8 mouse cellular contexts compared by ENCODE assay signal in genomic region chr5:53212087-53212781, GRCm38 (mm10). TPM values are rescaled to one million over a fixed set of nuclear protein-coding genes. Genes with fewer than 3 reads are reported as not detected.
DNase-seq lines count a peak whose midpoint lies in the region; ATAC-seq and TF ChIP-seq lines count a peak whose summit lies in the region.

No protein-coding gene starts in this region.

- TF ChIP-seq CTCF in kidney, postnatal 0 days (IDR thresholded peaks at IDR 0.05; ENCODE audit: low read depth): no peak
- no peak for TF ChIP-seq CTCF in hindbrain, postnatal 0 days (IDR thresholded peaks at IDR 0.05; ENCODE audit: low read depth)

- no peaks in the 10 kb centered on the region for H3K36me3 ChIP-seq in kidney, postnatal 0 days (ENCODE audit: insufficient read depth, low read length)
- no peaks in the 10 kb centered on the region for H3K36me3 ChIP-seq in embryonic facial prominence, embryonic 12.5 days
- no peaks in the 10 kb centered on the region for H3K36me3 ChIP-seq in hindbrain, postnatal 0 days (ENCODE audit: insufficient read depth, low read length)
- no peaks in the 10 kb centered on the region for H3K36me3 ChIP-seq in neural tube, embryonic 12.5 days

- H3K27me3 ChIP-seq in kidney, postnatal 0 days (ENCODE audit: insufficient read depth, low read length): no peaks in the 10 kb centered on the region; the same call in 1 of the 2 replicates
- peaks cover 50% of the 10 kb centered on the region for H3K27me3 ChIP-seq in embryonic facial prominence, embryonic 12.5 days
- H3K27me3 ChIP-seq in hindbrain, postnatal 0 days (ENCODE audit: insufficient read depth, low read length): no peaks in the 10 kb centered on the region
- peaks cover 19% of the 10 kb centered on the region for H3K27me3 ChIP-seq in neural tube, embryonic 12.5 days (replicated peaks)

- H3K9ac ChIP-seq in kidney, postnatal 0 days (ENCODE audit: low read depth, low read length): peak overlapping the region; percentile 68
- peak overlapping the region; percentile 70 for H3K9ac ChIP-seq in embryonic facial prominence, embryonic 12.5 days
- H3K9ac ChIP-seq in hindbrain, postnatal 0 days (replicated peaks; ENCODE audit: low read length): peak overlapping the region; percentile 77
- peak overlapping the region; percentile 76 for H3K9ac ChIP-seq in neural tube, embryonic 12.5 days

- 0 out of 2 replicates have a peak, but pooled peaks cover 3% of the 10 kb centered on the region for H3K4me1 ChIP-seq in kidney, postnatal 0 days (replicated peaks; ENCODE audit: insufficient read depth, low read length)
- H3K4me1 ChIP-seq in embryonic facial prominence, embryonic 12.5 days: peaks cover 8% of the 10 kb centered on the region; the same call in 1 of the 2 replicates
- H3K4me1 ChIP-seq in hindbrain, postnatal 0 days (ENCODE audit: insufficient read depth, low read length): 0 out of 2 replicates have a peak, but pooled peaks cover 6% of the 10 kb centered on the region
- peaks cover 12% of the 10 kb centered on the region for H3K4me1 ChIP-seq in neural tube, embryonic 12.5 days

- DNase-seq in kidney, postnatal 0 days (ENCODE audit: low spot score): no peak
- no peak for DNase-seq in kidney, postnatal 10 days
- peak; percentile 25 for DNase-seq in hindbrain, postnatal 0 days (ENCODE audit: low spot score)
- DNase-seq in right cerebral cortex, postnatal 25 days: no peak
- no peak for DNase-seq in adrenal gland, postnatal 14 days
- DNase-seq in gastrocnemius, postnatal 14 days: no peak

- H3K4me2 ChIP-seq in kidney, postnatal 0 days (ENCODE audit: low read length): peak overlapping the region; percentile 99
- peak overlapping the region; percentile 100 for H3K4me2 ChIP-seq in embryonic facial prominence, embryonic 12.5 days (replicated peaks)
- peak overlapping the region; percentile 98 for H3K4me2 ChIP-seq in hindbrain, postnatal 0 days (ENCODE audit: low read depth, low read length)
- peak overlapping the region; percentile 100 for H3K4me2 ChIP-seq in neural tube, embryonic 12.5 days (replicated peaks)

- intact Hi-C loops in gastrocnemius, postnatal 14 days (cut with DNase I; ENCODE audit: low total_unique reads): no loop called here

- peak overlapping the region; percentile 38; the same call in 1 of the 2 replicates for H3K27ac ChIP-seq in kidney, postnatal 0 days
- no peak overlapping the region for H3K27ac ChIP-seq in embryonic facial prominence, embryonic 12.5 days
- H3K27ac ChIP-seq in hindbrain, postnatal 0 days: 0 out of 2 replicates have a peak overlapping the region, but pooled peaks have one; percentile 65
- no peak overlapping the region for H3K27ac ChIP-seq in neural tube, embryonic 12.5 days

- no peaks in the 10 kb centered on the region for H3K9me3 ChIP-seq in kidney, postnatal 0 days (replicated peaks; ENCODE audit: low read length)
- H3K9me3 ChIP-seq in embryonic facial prominence, embryonic 12.5 days: no peaks in the 10 kb centered on the region
- H3K9me3 ChIP-seq in hindbrain, postnatal 0 days (ENCODE audit: low read length): no peaks in the 10 kb centered on the region
- H3K9me3 ChIP-seq in neural tube, embryonic 12.5 days: no peaks in the 10 kb centered on the region

- ATAC-seq in kidney, postnatal 0 days (replicated peaks; ENCODE audit: low FRiP score, low read depth): no peak
- no peak for ATAC-seq in embryonic facial prominence, embryonic 12.5 days (ENCODE audit: insufficient number of reproducible peaks, insufficient read depth, low FRiP score, low TSS enrichment)
- no peak for ATAC-seq in hindbrain, postnatal 0 days
- ATAC-seq in neural tube, embryonic 12.5 days (ENCODE audit: low FRiP score, low read depth): no peak

- H3K4me3 ChIP-seq in kidney, postnatal 0 days (replicated peaks; ENCODE audit: low read depth, low read length): peak overlapping the region; percentile 65
- peak overlapping the region; percentile 64 for H3K4me3 ChIP-seq in embryonic facial prominence, embryonic 12.5 days
- peak overlapping the region; percentile 73 for H3K4me3 ChIP-seq in hindbrain, postnatal 0 days (ENCODE audit: low read length)
- H3K4me3 ChIP-seq in neural tube, embryonic 12.5 days: peak overlapping the region; percentile 74

- WGBS in kidney, postnatal 0 days: 11% methylated on average over 20 of the region's 20 CpGs
- WGBS in embryonic facial prominence, embryonic 12.5 days: 23% methylated on average over 20 of the region's 20 CpGs
- WGBS in hindbrain, postnatal 0 days: 19% methylated on average over 20 of the region's 20 CpGs
- WGBS in neural tube, embryonic 12.5 days: 25% methylated on average over 20 of the region's 20 CpGs

RNA-seq across cellular contexts. Expression of gene Sel1l3, which starts 1.5 kb away (rescaled TPM):
- polyA plus RNA-seq in kidney, postnatal 0 days (2015; fragmentation: Nextera tagmentation; extraction: Ambion mirVana): 11.1 and 11.8 TPM in 2 replicates
- polyA plus RNA-seq in embryonic facial prominence, embryonic 12.5 days (2016; fragmentation: Nextera tagmentation; extraction: Ambion mirVana): 2.8 and 3.0 TPM in 2 replicates
- total RNA-seq in hindbrain, postnatal 0 days (2014; rRNA removed): 19.1 and 22.4 TPM in 2 replicates
- 4.7 and 4.8 TPM in 2 replicates for polyA plus RNA-seq in hindbrain, postnatal 0 days (2015; fragmentation: Nextera tagmentation; extraction: Ambion mirVana)
- 4.6 and 5.7 TPM in 2 replicates for polyA plus RNA-seq in neural tube, embryonic 12.5 days (2016; fragmentation: Nextera tagmentation; extraction: Ambion mirVana)
- total RNA-seq in adrenal gland, postnatal 14 days (2021): 2.9 and 3.0 TPM in 2 replicates
- 10 to 100 TPM; 65.3 to 75.4 TPM for total RNA-seq in gastrocnemius, postnatal 14 days (2021)

RNA-seq across cellular contexts. Expression of gene Smim20, which starts 54.6 kb away (rescaled TPM):
- polyA plus RNA-seq in kidney, postnatal 0 days (2015; fragmentation: Nextera tagmentation; extraction: Ambion mirVana): 135 and 143 TPM in 2 replicates
- polyA plus RNA-seq in embryonic facial prominence, embryonic 12.5 days (2016; fragmentation: Nextera tagmentation; extraction: Ambion mirVana): 57.5 and 72.7 TPM in 2 replicates
- total RNA-seq in hindbrain, postnatal 0 days (2014; rRNA removed): 42.8 and 57.1 TPM in 2 replicates
- polyA plus RNA-seq in hindbrain, postnatal 0 days (2015; fragmentation: Nextera tagmentation; extraction: Ambion mirVana): 88.3 and 94.8 TPM in 2 replicates
- 65.6 and 75.6 TPM in 2 replicates for polyA plus RNA-seq in neural tube, embryonic 12.5 days (2016; fragmentation: Nextera tagmentation; extraction: Ambion mirVana)
- total RNA-seq in adrenal gland, postnatal 14 days (2021): 63.7 and 65.9 TPM in 2 replicates
- total RNA-seq in gastrocnemius, postnatal 14 days (2021): 10 to 100 TPM; 75.4 to 80.1 TPM

Comparison
In these comparisons a context has a peak if more than half of its experiments do, and no peak if none do; other contexts are left out.
1. H3K27ac ChIP-seq: peak in kidney, postnatal 0 days (single experiment) and hindbrain, postnatal 0 days (single experiment); none in embryonic facial prominence, embryonic 12.5 days (single experiment) and neural tube, embryonic 12.5 days (single experiment).
2. Peak in every context shown above with its lines, with median percentiles within 50 percentile points of each other: H3K4me2 ChIP-seq, H3K4me3 ChIP-seq and H3K9ac ChIP-seq.